Mouse (Mus musculus) hindbrain, embryonic 13.5 days (tissue): ENCODE results near the gene Ankrd11. TPM values are rescaled to one million over a fixed set of nuclear protein-coding genes. Genes with fewer than 3 reads are reported as not detected.
A peak's percentile ranks its signal among the peaks of the same experiment; 100 is the strongest.

Experiments used
- ATAC-seq: fragments of 200-750 bp; cut with Nextera tagmentation; 2 replicates; pipeline ENCODE4 v1.8.0; 2017; ENCODE audit warnings: moderate TSS enrichment; ENCODE audit not compliant: low FRiP score
- H3K27ac ChIP-seq: fragments of 300-500 bp; sonication (generic); 2 replicates; pipeline ENCODE4 v1.5.1; 2015; ENCODE audit warnings: inconsistent platforms, mild to moderate bottlenecking, moderate library complexity
- H3K27me3 ChIP-seq: fragments of 300-500 bp; sonication (generic); 2 replicates; pipeline ENCODE4 v1.6.1; 2015; ENCODE audit warnings: mild to moderate bottlenecking, inconsistent platforms
- H3K36me3 ChIP-seq: fragments of 300-500 bp; sonication (generic); 2 replicates; pipeline ENCODE4 v1.6.1; 2015; ENCODE audit warnings: mild to moderate bottlenecking, inconsistent platforms
- H3K4me1 ChIP-seq: fragments of 300-500 bp; sonication (generic); replicated peaks from 2 replicates; pipeline ENCODE4 v1.6.1; 2015; ENCODE audit warnings: inconsistent platforms
- H3K4me2 ChIP-seq: fragments of 300-500 bp; sonication (generic); 2 replicates; pipeline ENCODE4 v1.6.1; 2015; ENCODE audit warnings: inconsistent platforms, mild to moderate bottlenecking, moderate library complexity
- H3K4me3 ChIP-seq: fragments of 300-500 bp; sonication (generic); 2 replicates; pipeline ENCODE4 v1.5.1; 2015; ENCODE audit warnings: mild to moderate bottlenecking, inconsistent platforms
- H3K9ac ChIP-seq: fragments of 300-500 bp; sonication (generic); 2 replicates; pipeline ENCODE4 v1.6.1; 2015; ENCODE audit warnings: mild to moderate bottlenecking, inconsistent platforms
- H3K9me3 ChIP-seq: fragments of 300-500 bp; sonication (generic); 2 replicates; pipeline ENCODE4 v1.6.1; 2016; ENCODE audit warnings: inconsistent platforms
- WGBS: fragments of 180-500 bp; shearing (Covaris S2); methylation state at CpG from one replicate; pipeline ENCODE4 v1.1.7; 2015; 5-methylcytosine and 5-hydroxymethylcytosine counted together
- polyA plus RNA-seq: library from polyadenylated mRNA; unstranded; fragments of >200 nt; fragmentation: Nextera tagmentation; extraction: Ambion mirVana; gene quantifications from 2 replicates; pipeline ENCODE4 v1.2.1, GENCODE M21; 2015

Ankrd11 gene
- polyA plus RNA-seq, 1 experiment from 2014 or later: 29.9 TPM

DNA sequence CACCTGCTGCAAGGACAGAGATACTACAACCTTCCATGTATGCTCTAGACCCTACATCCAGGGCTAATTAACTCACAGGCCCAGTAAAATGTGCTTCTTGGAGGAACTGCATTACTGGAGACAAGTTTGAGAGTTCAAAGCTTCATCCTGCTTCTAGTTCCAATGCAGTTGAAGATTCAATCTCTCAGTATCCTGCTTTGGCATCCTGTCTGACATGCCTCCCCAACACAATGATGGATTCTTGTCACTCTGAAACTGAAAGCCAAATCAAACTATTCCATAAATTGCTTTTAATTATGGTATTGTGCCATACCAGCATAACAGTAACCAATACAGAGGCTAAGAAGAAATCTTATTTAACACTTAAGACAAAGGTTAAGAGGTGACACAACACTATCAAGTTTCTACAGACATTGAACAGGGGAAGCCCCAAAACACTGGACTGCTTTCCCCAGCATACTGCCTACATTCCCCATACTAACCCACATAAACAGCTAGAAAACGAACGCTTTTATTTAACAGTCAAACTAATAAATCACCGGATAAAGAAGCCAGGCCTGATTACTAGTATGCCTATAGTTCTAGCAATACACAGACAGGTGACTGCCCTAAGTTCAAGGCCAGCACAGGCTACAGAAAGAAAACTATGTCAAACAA lies 72.0 kb downstream of the Ankrd11 start:
- Histone ChIP-seq H3K9me3 (no peaks in the 10 kb centered on the region), H3K4me1 (no peaks in the 10 kb centered on the region), H3K27me3 (no peaks in the 10 kb centered on the region), H3K4me3 (no peak overlapping the region), H3K9ac (no peak overlapping the region), H3K36me3 (peaks cover 10% of the 10 kb centered on the region), H3K27ac (no peak overlapping the region), H3K4me2 (no peak overlapping the region)
- ATAC-seq: no peak
- WGBS: 96% methylated on average over 3 of the region's 3 CpGs

GRCm38 (mm10) chr8:122968145-122968544 lies 73.9 kb downstream of the Ankrd11 start:
- H3K27ac ChIP-seq: no peak overlapping the region
- H3K9ac ChIP-seq: no peak overlapping the region
- no peaks in the 10 kb centered on the region; the same call in 1 of the 2 replicates for H3K4me1 ChIP-seq
- no peaks in the 10 kb centered on the region for H3K27me3 ChIP-seq
- ATAC-seq: no peak
- H3K4me3 ChIP-seq: no peak overlapping the region
- H3K9me3 ChIP-seq: no peaks in the 10 kb centered on the region
- H3K4me2 ChIP-seq: no peak overlapping the region
- WGBS: 97% methylated on average over 3 of the region's 3 CpGs
- peaks cover 10% of the 10 kb centered on the region for H3K36me3 ChIP-seq

DNA sequence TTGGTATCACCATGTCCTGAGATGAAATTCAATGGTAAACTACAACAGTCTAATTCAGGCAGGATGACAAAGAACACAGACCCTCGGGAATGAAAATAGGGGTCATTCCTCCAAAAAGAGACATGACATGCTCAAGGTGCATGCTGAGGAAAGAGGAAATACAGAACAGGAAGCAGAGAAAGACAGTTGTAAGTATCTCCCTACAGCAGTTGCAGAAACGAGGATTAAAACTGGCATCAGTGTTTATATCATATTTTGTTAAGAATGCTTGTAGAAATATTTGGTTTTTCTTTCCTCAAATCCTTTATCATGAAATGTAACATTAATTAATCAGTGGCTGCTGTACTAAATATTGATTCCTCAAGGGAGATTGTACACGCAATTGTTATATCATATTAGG lies 75.4 kb downstream of the Ankrd11 start:
- Histone ChIP-seq H3K36me3 (peaks cover 10% of the 10 kb centered on the region), H3K9me3 (no peaks in the 10 kb centered on the region), H3K9ac (no peak overlapping the region), H3K27me3 (no peaks in the 10 kb centered on the region), H3K27ac (no peak overlapping the region), H3K4me2 (no peak overlapping the region), H3K4me3 (no peak overlapping the region), H3K4me1 (peaks cover 8% of the 10 kb centered on the region)
- no peak for ATAC-seq
- WGBS: 92% methylated on average over 3 of the region's 3 CpGs

- Histone ChIP-seq H3K36me3 (no peaks in the 10 kb centered on the region), H3K4me1 (peaks cover 16% of the 10 kb centered on the region), H3K27ac (no peak overlapping the region), H3K9me3 (no peaks in the 10 kb centered on the region), H3K4me2 (no peak overlapping the region), H3K4me3 (no peak overlapping the region), H3K9ac (no peak overlapping the region), H3K27me3 (no peaks in the 10 kb centered on the region)
- no peak for ATAC-seq
- 59% methylated on average over 5 of the region's 5 CpGs for WGBS
Observed at GRCm38 (mm10) chr8:122962046-122962445, 80.0 kb downstream of the Ankrd11 start.

- no peak overlapping the region for H3K27ac ChIP-seq
- no peaks in the 10 kb centered on the region for H3K9me3 ChIP-seq
- H3K27me3 ChIP-seq: no peaks in the 10 kb centered on the region
- no peak overlapping the region for H3K4me2 ChIP-seq
- no peak for ATAC-seq
- no peak overlapping the region for H3K9ac ChIP-seq
- no peak overlapping the region for H3K4me3 ChIP-seq
- H3K4me1 ChIP-seq: peaks cover 21% of the 10 kb centered on the region
- 79% methylated on average over 2 of the region's 2 CpGs for WGBS
- H3K36me3 ChIP-seq: no peaks in the 10 kb centered on the region
Observed at GRCm38 (mm10) chr8:122961458-122961857, 80.6 kb downstream of the Ankrd11 start.

DNA sequence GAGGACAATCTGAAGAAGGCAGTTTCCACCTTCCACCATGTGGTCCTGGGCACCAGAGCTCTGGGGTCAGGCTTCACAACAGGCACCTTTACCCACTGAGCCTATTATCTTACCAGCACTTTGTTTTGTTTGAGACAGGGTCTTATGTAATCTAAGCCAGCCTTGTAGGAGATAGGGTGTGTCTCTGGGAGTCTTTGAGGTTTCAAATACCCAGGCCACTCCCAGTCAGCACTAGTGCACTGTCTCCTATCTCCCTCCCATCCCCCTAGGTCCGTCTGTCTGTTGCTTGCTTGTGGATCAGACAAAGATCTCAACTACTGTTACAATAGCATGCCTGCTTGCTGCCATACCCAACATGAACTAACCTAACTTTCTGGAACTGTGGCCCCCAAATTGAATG lies 81.1 kb downstream of the Ankrd11 start:
- H3K9me3 ChIP-seq: no peaks in the 10 kb centered on the region
- WGBS: 22% methylated on average over 1 of the region's 1 CpGs
- no peak for ATAC-seq

DNA sequence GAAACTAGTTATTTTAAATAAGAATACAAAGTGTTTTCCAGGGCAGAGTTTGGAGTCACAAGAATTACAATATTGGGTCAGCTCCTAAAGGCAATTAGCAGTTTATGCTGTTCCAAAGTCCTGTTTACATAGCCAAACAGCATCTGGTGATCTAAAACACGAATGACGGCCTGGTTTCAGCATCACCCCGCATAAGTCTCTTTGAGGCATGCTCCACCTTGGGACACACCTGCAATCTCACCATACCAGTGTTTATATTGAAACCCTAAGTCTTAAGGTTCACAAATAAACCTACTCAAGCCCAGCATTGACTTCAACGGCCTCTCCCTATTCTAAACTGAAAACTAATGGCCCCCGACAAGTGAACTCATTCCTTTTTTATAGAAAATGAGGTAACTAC lies 81.8 kb downstream of the Ankrd11 start:
- Histone ChIP-seq H3K27me3 (no peaks in the 10 kb centered on the region), H3K4me1 (peaks cover 28% of the 10 kb centered on the region), H3K9ac (no peak overlapping the region), H3K9me3 (no peaks in the 10 kb centered on the region), H3K27ac (no peak overlapping the region), H3K4me2 (no peak overlapping the region), H3K36me3 (no peaks in the 10 kb centered on the region), H3K4me3 (no peak overlapping the region)
- 86% methylated on average over 5 of the region's 5 CpGs for WGBS
- ATAC-seq: no peak

More for the DNA sequence above, 81.1 kb downstream of the Ankrd11 start:
- Histone ChIP-seq H3K4me3 (no peak overlapping the region), H3K4me1 (peaks cover 24% of the 10 kb centered on the region), H3K9ac (no peak overlapping the region), H3K27me3 (no peaks in the 10 kb centered on the region), H3K4me2 (no peak overlapping the region), H3K36me3 (no peaks in the 10 kb centered on the region), H3K27ac (no peak overlapping the region)

DNA sequence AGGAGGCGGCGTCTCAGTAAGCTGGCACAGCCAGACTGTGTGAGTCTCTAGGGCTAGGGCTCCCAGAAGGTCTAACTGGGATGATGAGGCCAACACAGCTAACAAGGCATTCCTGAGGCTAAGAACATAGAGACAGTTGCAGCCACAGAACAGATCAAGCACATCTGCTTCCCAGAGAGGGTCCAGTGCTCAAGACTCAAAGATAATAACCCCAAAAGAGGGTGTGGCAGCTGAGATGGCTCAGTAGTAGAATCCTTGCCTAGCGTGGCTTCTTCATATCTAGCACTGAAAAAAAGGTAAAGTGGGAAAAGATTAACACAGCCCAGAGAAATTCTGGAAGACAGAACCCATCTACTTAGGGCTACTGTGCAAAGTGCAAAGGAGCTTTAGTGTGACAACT lies 86.1 kb downstream of the Ankrd11 start:
- no peak overlapping the region for H3K4me2 ChIP-seq
- H3K27ac ChIP-seq: 0 out of 2 replicates have a peak overlapping the region, but pooled peaks have one; percentile 8
- no peak overlapping the region for H3K4me3 ChIP-seq
- H3K36me3 ChIP-seq: no peaks in the 10 kb centered on the region
- no peaks in the 10 kb centered on the region for H3K27me3 ChIP-seq
- no peaks in the 10 kb centered on the region for H3K9me3 ChIP-seq
- H3K9ac ChIP-seq: no peak overlapping the region
- peaks cover 26% of the 10 kb centered on the region for H3K4me1 ChIP-seq
- 93% methylated on average over 3 of the region's 3 CpGs for WGBS
- ATAC-seq: no peak

- H3K36me3 ChIP-seq: no peaks in the 10 kb centered on the region
- no peak overlapping the region for H3K9ac ChIP-seq
- peaks cover 24% of the 10 kb centered on the region for H3K4me1 ChIP-seq
- no peaks in the 10 kb centered on the region for H3K27me3 ChIP-seq
- no peak overlapping the region for H3K4me2 ChIP-seq
- ATAC-seq: no peak
- H3K27ac ChIP-seq: no peak overlapping the region
- no peak overlapping the region for H3K4me3 ChIP-seq
- no peaks in the 10 kb centered on the region for H3K9me3 ChIP-seq
Observed at GRCm38 (mm10) chr8:122955195-122955594, 86.9 kb downstream of the Ankrd11 start.

DNA sequence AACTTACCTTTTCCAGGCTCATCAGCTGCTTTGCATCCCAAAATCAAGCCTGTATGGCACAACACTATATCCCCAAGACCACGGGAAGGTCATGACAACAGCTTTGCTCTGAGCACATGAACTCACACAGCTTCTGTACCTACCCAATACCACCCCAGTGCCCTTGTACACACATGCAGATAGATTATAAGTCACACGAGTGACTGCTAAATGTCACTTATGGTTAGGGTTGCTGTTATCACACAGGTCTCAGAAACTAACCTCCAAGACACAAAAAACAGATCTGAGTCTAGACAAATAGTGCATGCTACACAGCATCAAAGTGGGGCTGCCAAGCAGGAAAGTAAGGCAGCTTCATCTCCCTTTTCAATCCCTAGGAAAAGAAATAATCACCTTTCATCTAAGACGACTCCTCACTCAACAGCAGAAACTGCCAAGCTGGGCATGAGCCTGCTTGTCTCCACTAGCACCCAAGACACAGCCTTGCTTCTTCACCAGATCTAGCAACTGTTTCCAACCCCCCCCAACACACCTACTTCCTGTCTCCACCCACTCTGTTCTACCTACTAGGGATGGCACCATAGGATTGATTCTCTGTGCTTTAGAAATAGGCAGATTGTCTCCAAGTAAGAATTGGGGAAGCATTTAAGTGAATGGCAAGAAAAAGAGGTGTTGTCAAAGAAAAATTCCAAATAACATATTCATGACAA lies 87.8 kb downstream of the Ankrd11 start:
- H3K4me1 ChIP-seq: peaks cover 34% of the 10 kb centered on the region
- no peaks in the 10 kb centered on the region for H3K9me3 ChIP-seq
- H3K9ac ChIP-seq: no peak overlapping the region
- no peak overlapping the region for H3K27ac ChIP-seq
- no peaks in the 10 kb centered on the region for H3K36me3 ChIP-seq
- H3K4me3 ChIP-seq: no peak overlapping the region
- no peak for ATAC-seq
- no peak overlapping the region for H3K4me2 ChIP-seq
- H3K27me3 ChIP-seq: no peaks in the 10 kb centered on the region
- 86% methylated on average over 3 of the region's 3 CpGs for WGBS

DNA sequence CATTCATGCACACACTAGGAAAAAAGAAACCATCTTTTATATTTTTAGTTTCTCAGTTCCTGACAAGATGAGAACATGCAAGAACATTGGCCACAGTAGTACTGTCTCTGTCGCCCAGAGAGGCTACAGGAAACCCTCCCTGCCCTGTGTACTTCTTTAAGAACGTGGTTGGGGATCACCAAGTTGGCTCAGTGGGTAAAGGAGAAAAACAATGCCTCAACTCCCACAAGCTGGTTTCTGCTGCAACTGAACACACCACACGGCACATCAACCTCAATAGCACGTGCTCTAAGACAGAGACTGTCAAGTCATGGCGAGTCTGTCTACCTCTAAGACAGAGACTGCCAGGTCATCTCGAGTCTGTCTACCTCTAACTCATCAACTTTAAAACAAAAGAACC lies 89.0 kb downstream of the Ankrd11 start:
- Histone ChIP-seq H3K27me3 (no peaks in the 10 kb centered on the region), H3K4me3 (no peak overlapping the region), H3K4me2 (no peak overlapping the region), H3K36me3 (no peaks in the 10 kb centered on the region), H3K4me1 (peaks cover 38% of the 10 kb centered on the region), H3K9me3 (no peaks in the 10 kb centered on the region), H3K27ac (no peak overlapping the region), H3K9ac (no peak overlapping the region)
- ATAC-seq: no peak
- 91% methylated on average over 6 of the region's 6 CpGs for WGBS

GRCm38 (mm10) chr8:122951456-122951855 lies 90.6 kb downstream of the Ankrd11 start:
- H3K4me2 ChIP-seq: no peak overlapping the region
- no peaks in the 10 kb centered on the region for H3K27me3 ChIP-seq
- H3K9me3 ChIP-seq: no peaks in the 10 kb centered on the region
- no peak overlapping the region for H3K27ac ChIP-seq
- no peaks in the 10 kb centered on the region for H3K36me3 ChIP-seq
- H3K4me3 ChIP-seq: no peak overlapping the region
- H3K9ac ChIP-seq: no peak overlapping the region
- peaks cover 34% of the 10 kb centered on the region for H3K4me1 ChIP-seq
- ATAC-seq: no peak
- WGBS: 90% methylated on average over 5 of the region's 5 CpGs

GRCm38 (mm10) chr8:122949701-122950100 lies 92.4 kb downstream of the Ankrd11 start:
- 86% methylated on average over 5 of the region's 5 CpGs for WGBS
- Histone ChIP-seq H3K27me3 (no peaks in the 10 kb centered on the region), H3K27ac (peak overlapping the region; percentile 40; the same call in 1 of the 2 replicates), H3K9ac (no peak overlapping the region), H3K4me3 (no peak overlapping the region), H3K4me2 (no peak overlapping the region), H3K9me3 (no peaks in the 10 kb centered on the region), H3K36me3 (no peaks in the 10 kb centered on the region), H3K4me1 (peaks cover 29% of the 10 kb centered on the region)
- no peak for ATAC-seq
